Mouse (Mus musculus) hindbrain, embryonic 12.5 days (tissue): ENCODE results near the gene Wdr91. TPM values are rescaled to one million over a fixed set of nuclear protein-coding genes. Genes with fewer than 3 reads are reported as not detected.

Source experiments
- ATAC-seq: fragments of 200-750 bp; cut with Nextera tagmentation; 2 replicates; pipeline ENCODE4 v1.8.0; 2017; ENCODE audit warnings: moderate TSS enrichment; ENCODE audit not compliant: low FRiP score
- H3K27ac ChIP-seq: fragments of 300-500 bp; sonication (generic); 2 replicates; pipeline ENCODE4 v1.5.1; 2016; ENCODE audit warnings: mild to moderate bottlenecking
- H3K27me3 ChIP-seq: fragments of 300-500 bp; sonication (generic); 2 replicates; pipeline ENCODE4 v1.6.1; 2016; ENCODE audit warnings: mild to moderate bottlenecking
- H3K36me3 ChIP-seq: fragments of 300-500 bp; sonication (generic); 2 replicates; pipeline ENCODE4 v1.6.1; 2016; ENCODE audit warnings: mild to moderate bottlenecking
- H3K4me1 ChIP-seq: fragments of 300-500 bp; sonication (generic); 2 replicates; pipeline ENCODE4 v1.6.1; 2016
- H3K4me2 ChIP-seq: fragments of 300-500 bp; sonication (generic); replicated peaks from 2 replicates; pipeline ENCODE4 v1.6.1; 2016; ENCODE audit warnings: mild to moderate bottlenecking
- H3K4me3 ChIP-seq: fragments of 300-500 bp; sonication (generic); 2 replicates; pipeline ENCODE4 v1.5.1; 2016; ENCODE audit warnings: mild to moderate bottlenecking
- H3K9ac ChIP-seq: fragments of 300-500 bp; sonication (generic); 2 replicates; pipeline ENCODE4 v1.6.1; 2016; ENCODE audit warnings: mild to moderate bottlenecking, moderate library complexity
- H3K9me3 ChIP-seq: fragments of 300-500 bp; sonication (generic); replicated peaks from 2 replicates; pipeline ENCODE4 v1.6.1; 2016; ENCODE audit warnings: mild to moderate bottlenecking
- WGBS: fragments of 180-500 bp; shearing (Covaris S2); methylation state at CpG from one replicate; pipeline ENCODE4 v1.1.7; 2016; 5-methylcytosine and 5-hydroxymethylcytosine counted together
- polyA plus RNA-seq: library from polyadenylated mRNA; unstranded; fragments of >200 nt; fragmentation: Nextera tagmentation; extraction: Ambion mirVana; gene quantifications from 2 replicates; pipeline ENCODE4 v1.2.1, GENCODE M21; 2016

Wdr91 gene
- polyA plus RNA-seq, 1 experiment from 2014 or later, result 13.6 TPM

GRCm38 (mm10) chr6:34896168-34896780, 14.4 kb downstream of the Wdr91 start:
- 52% methylated on average over 16 of the region's 16 CpGs for WGBS
- Histone ChIP-seq H3K27me3 (no peaks in the 10 kb centered on the region), H3K4me1 (peaks cover 4% of the 10 kb centered on the region; the same call in 1 of the 2 replicates), H3K36me3 (peaks cover 75% of the 10 kb centered on the region), H3K9ac (no peak overlapping the region), H3K9me3 (no peaks in the 10 kb centered on the region), H3K4me3 (no peak overlapping the region), H3K27ac (no peak overlapping the region), H3K4me2 (no peak overlapping the region)
- no peak for ATAC-seq

DNA sequence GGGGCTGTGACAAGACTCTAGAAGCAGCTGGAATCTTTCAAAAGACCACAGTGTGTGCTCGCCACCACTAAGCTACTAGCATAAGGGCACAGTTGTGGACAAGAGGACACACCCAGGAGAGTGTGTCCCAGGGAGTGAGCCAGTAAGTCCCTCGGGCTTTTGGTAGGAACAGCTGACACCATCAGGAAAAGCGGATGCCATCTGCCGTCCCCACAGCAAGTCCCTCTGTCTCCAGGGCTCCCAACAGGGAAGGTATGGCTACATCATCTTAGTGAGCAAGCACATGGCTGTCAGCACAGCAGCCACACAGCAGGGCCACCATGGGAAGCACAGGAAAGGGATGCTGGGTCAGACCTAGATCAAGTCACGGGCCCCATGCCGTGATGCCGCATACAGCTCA, 15.1 kb downstream of the Wdr91 start:
- H3K36me3 ChIP-seq, result peaks cover 76% of the 10 kb centered on the region
- H3K4me2 ChIP-seq, result no peak overlapping the region
- no peak overlapping the region for H3K27ac ChIP-seq
- H3K9me3 ChIP-seq, result no peaks in the 10 kb centered on the region
- no peak overlapping the region for H3K9ac ChIP-seq
- ATAC-seq, result no peak
- no peaks in the 10 kb centered on the region for H3K27me3 ChIP-seq
- H3K4me1 ChIP-seq, result peaks cover 4% of the 10 kb centered on the region; the same call in 1 of the 2 replicates
- WGBS, result 76% methylated on average over 7 of the region's 7 CpGs
- no peak overlapping the region for H3K4me3 ChIP-seq

- Histone ChIP-seq H3K9ac (no peak overlapping the region), H3K27me3 (no peaks in the 10 kb centered on the region), H3K4me2 (no peak overlapping the region), H3K4me1 (peaks cover 16% of the 10 kb centered on the region), H3K9me3 (no peaks in the 10 kb centered on the region), H3K36me3 (peaks cover 62% of the 10 kb centered on the region), H3K4me3 (no peak overlapping the region), H3K27ac (no peak overlapping the region)
- ATAC-seq, result no peak
- WGBS, result 56% methylated on average over 4 of the region's 4 CpGs
Observed at GRCm38 (mm10) chr6:34889185-34889584, 21.5 kb downstream of the Wdr91 start.

GRCm38 (mm10) chr6:34887131-34887850, 23.4 kb downstream of the Wdr91 start:
- Histone ChIP-seq H3K27ac (peak overlapping the region; percentile 37; the same call in 1 of the 2 replicates), H3K9ac (peak overlapping the region; percentile 32; the same call in 1 of the 2 replicates), H3K4me2 (no peak overlapping the region), H3K27me3 (no peaks in the 10 kb centered on the region), H3K9me3 (no peaks in the 10 kb centered on the region), H3K4me1 (peaks cover 16% of the 10 kb centered on the region), H3K36me3 (peaks cover 61% of the 10 kb centered on the region), H3K4me3 (no peak overlapping the region)
- peak; percentile 75 for ATAC-seq
- WGBS, result 47% methylated on average over 6 of the region's 6 CpGs

GRCm38 (mm10) chr6:34884724-34885123, 26.0 kb downstream of the Wdr91 start:
- Histone ChIP-seq H3K4me2 (no peak overlapping the region), H3K27ac (no peak overlapping the region), H3K9me3 (no peaks in the 10 kb centered on the region), H3K9ac (no peak overlapping the region), H3K4me3 (no peak overlapping the region), H3K4me1 (peaks cover 16% of the 10 kb centered on the region), H3K36me3 (peaks cover 56% of the 10 kb centered on the region), H3K27me3 (no peaks in the 10 kb centered on the region)
- no peak for ATAC-seq
- 92% methylated on average over 7 of the region's 7 CpGs for WGBS

DNA sequence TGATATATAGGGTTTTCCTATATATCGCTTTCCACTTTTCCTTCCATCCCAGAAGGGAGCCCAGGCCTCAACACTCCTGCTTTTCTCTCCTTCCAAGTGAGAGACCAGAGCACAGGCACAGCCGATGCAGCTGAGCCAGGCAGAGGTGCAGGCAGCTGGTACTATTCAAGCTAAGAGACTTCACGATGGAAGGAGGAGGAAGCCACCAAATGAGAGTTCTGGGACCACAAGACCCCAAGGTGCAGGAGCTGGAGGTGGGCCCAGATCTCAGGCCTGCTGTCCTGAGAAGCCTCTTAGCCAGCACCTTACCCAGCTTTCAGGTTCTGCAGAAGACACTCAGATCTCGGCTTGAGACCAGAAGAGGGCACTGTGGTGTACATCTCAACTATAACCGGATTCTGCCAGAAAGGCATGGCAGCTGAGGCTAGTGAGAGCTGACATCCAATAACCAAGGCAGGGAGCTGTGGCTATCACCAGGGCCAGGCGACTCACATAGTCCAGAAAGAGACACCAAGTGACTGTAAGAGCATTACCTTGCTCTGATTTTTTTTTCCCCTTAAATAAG, 30.7 kb downstream of the Wdr91 start:
- ATAC-seq, result no peak
- WGBS, result 54% methylated on average over 6 of the region's 6 CpGs
- no peak overlapping the region for H3K9ac ChIP-seq

DNA sequence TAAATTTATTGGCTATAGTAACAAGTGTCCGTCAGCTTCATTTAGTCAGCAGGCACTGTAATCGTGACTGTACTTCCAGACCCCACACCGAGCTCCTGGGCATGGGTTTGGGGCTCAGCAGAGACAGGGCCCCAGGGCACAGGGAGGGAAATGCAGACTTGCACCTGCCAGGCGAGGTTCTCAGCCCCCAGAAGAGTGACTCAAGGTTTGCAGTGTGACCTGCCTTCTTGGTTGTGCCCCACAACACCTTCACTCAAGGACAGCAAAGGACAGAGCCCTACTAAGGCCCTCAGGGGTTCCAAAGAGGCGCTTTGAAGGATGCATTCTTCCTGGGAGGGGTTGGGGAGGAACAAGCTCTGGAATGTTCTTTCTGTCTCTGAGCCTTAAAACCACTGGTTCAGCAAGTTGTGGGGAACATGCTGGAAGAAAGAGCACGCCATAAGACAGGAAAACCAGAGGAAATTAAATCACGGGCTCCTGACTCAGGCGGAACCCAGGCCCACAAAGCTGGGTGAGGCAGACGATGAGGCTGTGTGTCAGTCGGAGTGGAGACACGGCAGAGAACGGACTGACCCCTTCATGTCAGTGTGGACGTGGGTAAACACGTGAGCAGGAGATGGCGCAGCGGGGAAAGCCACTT, 31.5 kb downstream of the Wdr91 start:
- ATAC-seq, result no peak
- no peak overlapping the region for H3K4me2 ChIP-seq
- H3K27me3 ChIP-seq, result no peaks in the 10 kb centered on the region
- H3K4me3 ChIP-seq, result no peak overlapping the region
- H3K27ac ChIP-seq, result no peak overlapping the region
- WGBS, result 89% methylated on average over 16 of the region's 16 CpGs
- no peaks in the 10 kb centered on the region for H3K9me3 ChIP-seq
- no peak overlapping the region for H3K9ac ChIP-seq
- H3K36me3 ChIP-seq, result peaks cover 35% of the 10 kb centered on the region
- H3K4me1 ChIP-seq, result peaks cover 24% of the 10 kb centered on the region

More for the DNA sequence above, 30.7 kb downstream of the Wdr91 start:
- H3K9me3 ChIP-seq, result no peaks in the 10 kb centered on the region
- no peak overlapping the region for H3K27ac ChIP-seq
- H3K4me3 ChIP-seq, result no peak overlapping the region
- H3K4me1 ChIP-seq, result peaks cover 20% of the 10 kb centered on the region
- no peak overlapping the region for H3K4me2 ChIP-seq
- H3K36me3 ChIP-seq, result peaks cover 39% of the 10 kb centered on the region
- no peaks in the 10 kb centered on the region for H3K27me3 ChIP-seq

DNA sequence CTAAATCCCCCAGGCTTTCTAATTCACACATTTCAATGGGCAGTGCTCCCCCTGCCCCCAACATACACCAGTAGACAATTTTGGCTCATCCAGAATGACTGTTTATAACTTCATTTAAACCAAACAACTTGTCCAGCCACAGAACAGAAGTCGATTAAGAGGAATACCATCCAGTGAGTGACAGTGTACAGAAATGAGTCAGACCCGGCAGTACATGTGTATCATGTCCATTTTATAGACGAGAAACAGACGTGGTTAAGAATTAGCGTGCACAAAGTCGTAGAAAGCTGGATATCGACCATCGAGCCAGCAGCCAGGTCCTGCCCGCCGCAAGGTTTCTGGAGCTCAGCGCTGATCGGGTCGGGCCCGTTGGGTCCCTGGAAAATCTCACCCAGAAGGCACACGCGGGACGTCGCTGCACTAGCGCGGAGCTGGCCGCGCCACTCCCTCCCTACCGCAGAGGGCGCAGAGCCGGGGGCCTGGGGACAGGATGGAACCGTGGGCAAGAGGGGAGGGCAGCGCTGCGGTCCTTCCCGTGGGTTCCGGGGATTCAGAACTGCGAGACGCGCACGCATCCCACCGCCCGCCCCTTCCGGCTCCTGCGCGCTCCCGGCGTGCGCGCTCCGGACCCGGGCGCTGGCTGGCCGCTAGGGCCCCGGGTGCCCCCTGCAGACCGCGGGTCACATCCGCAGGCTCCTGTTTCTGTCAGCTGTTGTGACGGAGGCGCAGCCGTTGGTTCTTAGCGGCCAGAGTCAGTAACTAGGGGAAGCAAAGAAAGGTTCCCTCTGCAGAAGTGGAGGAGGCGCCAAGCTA, 33.0 kb downstream of the Wdr91 start, which contains the start of gene Cyren:
Cyren (minus strand) TSS at position 552 of the 813 bp plus-strand sequence.
- peak within 1 kb of the TSS; percentile 90 for H3K27ac ChIP-seq
- H3K9ac ChIP-seq, result peak within 1 kb of the TSS; percentile 82
- ATAC-seq, result peak; percentile 92
- H3K4me3 ChIP-seq, result peak within 1 kb of the TSS; percentile 63
- no peaks in the 10 kb centered on the region for H3K9me3 ChIP-seq
- peak within 1 kb of the TSS; percentile 71 for H3K4me2 ChIP-seq
- under 1% methylated on average over 56 of the region's 56 CpGs for WGBS
- H3K4me1 ChIP-seq, result peaks cover 24% of the 10 kb centered on the region
- H3K27me3 ChIP-seq, result no peaks in the 10 kb centered on the region
- peaks cover 23% of the 10 kb centered on the region for H3K36me3 ChIP-seq

- Histone ChIP-seq H3K9me3 (no peaks in the 10 kb centered on the region), H3K4me1 (peaks cover 24% of the 10 kb centered on the region), H3K27me3 (no peaks in the 10 kb centered on the region), H3K36me3 (peaks cover 14% of the 10 kb centered on the region), H3K4me3 (peak overlapping the region; percentile 63), H3K9ac (peak overlapping the region; percentile 82), H3K27ac (peak overlapping the region; percentile 90), H3K4me2 (peak overlapping the region; percentile 71)
- WGBS, result 43% methylated on average over 2 of the region's 2 CpGs
- ATAC-seq, result no peak
Observed at GRCm38 (mm10) chr6:34876835-34877156, 33.9 kb downstream of the Wdr91 start.

GRCm38 (mm10) chr6:34875966-34876834, 34.5 kb downstream of the Wdr91 start:
- H3K27ac ChIP-seq, result no peak overlapping the region
- H3K4me1 ChIP-seq, result peaks cover 24% of the 10 kb centered on the region
- peak overlapping the region; percentile 82; the same call in 1 of the 2 replicates for H3K9ac ChIP-seq
- ATAC-seq, result no peak
- H3K27me3 ChIP-seq, result no peaks in the 10 kb centered on the region
- peaks cover 9% of the 10 kb centered on the region for H3K36me3 ChIP-seq
- H3K4me3 ChIP-seq, result peak overlapping the region; percentile 63; the same call in 1 of the 2 replicates
- no peaks in the 10 kb centered on the region for H3K9me3 ChIP-seq
- H3K4me2 ChIP-seq, result peak overlapping the region; percentile 71; the same call in 1 of the 2 replicates
- WGBS, result 60% methylated on average over 12 of the region's 12 CpGs

DNA sequence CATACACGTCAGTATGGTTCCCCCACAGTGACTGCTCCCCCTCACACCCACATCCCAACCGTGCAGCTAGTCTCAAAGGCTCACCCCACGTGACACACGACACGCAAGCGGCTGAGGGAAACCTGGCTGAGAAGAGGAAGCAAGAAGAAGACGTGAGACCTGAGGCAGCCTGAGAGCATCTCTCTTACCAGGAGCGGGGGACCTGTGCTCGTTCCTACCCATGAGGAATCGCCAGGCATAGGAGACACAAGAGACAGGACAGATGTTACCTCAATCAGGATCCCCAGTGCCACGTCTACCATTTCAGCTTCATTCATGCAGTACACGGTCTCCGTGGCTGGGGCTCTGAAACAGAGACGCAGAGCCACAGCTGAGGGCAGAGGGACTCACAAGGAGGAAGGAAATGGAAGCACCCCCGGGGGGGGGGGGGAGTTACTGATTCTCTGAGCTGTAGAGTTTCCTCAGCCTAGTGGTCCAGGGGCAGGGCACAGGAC, 35.4 kb downstream of the Wdr91 start:
- Histone ChIP-seq H3K9me3 (no peaks in the 10 kb centered on the region), H3K9ac (no peak overlapping the region), H3K27ac (no peak overlapping the region), H3K4me2 (no peak overlapping the region), H3K4me1 (peaks cover 24% of the 10 kb centered on the region), H3K27me3 (no peaks in the 10 kb centered on the region), H3K36me3 (0 out of 2 replicates have a peak, but pooled peaks cover under 1% of the 10 kb centered on the region), H3K4me3 (no peak overlapping the region)
- 88% methylated on average over 15 of the region's 15 CpGs for WGBS
- no peak for ATAC-seq
